Mouse (Mus musculus) lung, adult 18-20 months (tissue): ENCODE results near the gene Hmbs.
"Not testable (repeated sequence)": the region's sequence is repeated elsewhere in the genome, so short reads cannot be mapped to it uniquely, and the experiment has no call there.

Source experiments
- DNase-seq, 2 experiments: peaks; one replicate each; pipeline ENCODE4 v3.0.0; 2022; ENCODE audit warnings: mixed read lengths in 2 of 2

Gene Hmbs

GRCm38 (mm10) chr9:44343781-44344421, at the start of gene Hmbs:
Gene Hmbs, minus strand, starts transcription at chr9:44344228.
- DNase-seq: peak; percentile 94 to 95

GRCm38 (mm10) chr9:44391466-44391865, 47.4 kb upstream of the Hmbs start:
- DNase-seq: peak; percentile 70 to 78

GRCm38 (mm10) chr9:44389273-44389672, 45.2 kb upstream of the Hmbs start:
- peak; percentile 33 to 39 for DNase-seq

GRCm38 (mm10) chr9:44387221-44387620, 43.2 kb upstream of the Hmbs start:
- DNase-seq: no peak

- no peak for DNase-seq
Measured at GRCm38 (mm10) chr9:44384596-44384995, 40.6 kb upstream of the Hmbs start.

- no peak for DNase-seq
Measured at GRCm38 (mm10) chr9:44379862-44380261, 35.8 kb upstream of the Hmbs start.

- peak; percentile 98 to 99 for DNase-seq
Measured at GRCm38 (mm10) chr9:44379054-44379834, 35.2 kb upstream of the Hmbs start, which contains the start of gene Hyou1. Gene Hyou1, plus strand, starts transcription at chr9:44379490.

- no peak for DNase-seq
Measured at GRCm38 (mm10) chr9:44378153-44378730, 34.2 kb upstream of the Hmbs start.

- DNase-seq: not testable (repeated sequence)
Measured at GRCm38 (mm10) chr9:44377335-44377734, 33.3 kb upstream of the Hmbs start.

GRCm38 (mm10) chr9:44376141-44376540, 32.1 kb upstream of the Hmbs start:
- DNase-seq: no peak

- no peak for DNase-seq
Measured at GRCm38 (mm10) chr9:44373386-44373785, 29.4 kb upstream of the Hmbs start.

GRCm38 (mm10) chr9:44364480-44364879, 20.5 kb upstream of the Hmbs start:
- DNase-seq: peak in 1 of 2 experiments; percentile 11

- not testable (repeated sequence) for DNase-seq
Measured at GRCm38 (mm10) chr9:44361931-44362330, 17.9 kb upstream of the Hmbs start.

GRCm38 (mm10) chr9:44361190-44361917, 17.3 kb upstream of the Hmbs start, which contains the start of gene Vps11:
Gene Vps11, minus strand, starts transcription at chr9:44361670.
- DNase-seq: peak; percentile 95 to 96

GRCm38 (mm10) chr9:44357207-44357606, 13.2 kb upstream of the Hmbs start:
- DNase-seq: no peak

GRCm38 (mm10) chr9:44353142-44353541, 9.1 kb upstream of the Hmbs start:
- DNase-seq: no peak

- no peak for DNase-seq
Measured at GRCm38 (mm10) chr9:44352337-44352736, 8.3 kb upstream of the Hmbs start.

GRCm38 (mm10) chr9:44351396-44351795, 7.4 kb upstream of the Hmbs start:
- no peak for DNase-seq

GRCm38 (mm10) chr9:44348546-44348945, 4.5 kb upstream of the Hmbs start:
- DNase-seq: no peak

- DNase-seq: no peak
Measured at GRCm38 (mm10) chr9:44347621-44348020, 3.6 kb upstream of the Hmbs start.

- no peak for DNase-seq
Measured at GRCm38 (mm10) chr9:44347166-44347565, 3.1 kb upstream of the Hmbs start.

GRCm38 (mm10) chr9:44345570-44346433, 1.8 kb upstream of the Hmbs start:
- no peak for DNase-seq
